Mouse (Mus musculus): ENCODE data around the gene Elovl4.

The Elovl4 gene

DNA sequence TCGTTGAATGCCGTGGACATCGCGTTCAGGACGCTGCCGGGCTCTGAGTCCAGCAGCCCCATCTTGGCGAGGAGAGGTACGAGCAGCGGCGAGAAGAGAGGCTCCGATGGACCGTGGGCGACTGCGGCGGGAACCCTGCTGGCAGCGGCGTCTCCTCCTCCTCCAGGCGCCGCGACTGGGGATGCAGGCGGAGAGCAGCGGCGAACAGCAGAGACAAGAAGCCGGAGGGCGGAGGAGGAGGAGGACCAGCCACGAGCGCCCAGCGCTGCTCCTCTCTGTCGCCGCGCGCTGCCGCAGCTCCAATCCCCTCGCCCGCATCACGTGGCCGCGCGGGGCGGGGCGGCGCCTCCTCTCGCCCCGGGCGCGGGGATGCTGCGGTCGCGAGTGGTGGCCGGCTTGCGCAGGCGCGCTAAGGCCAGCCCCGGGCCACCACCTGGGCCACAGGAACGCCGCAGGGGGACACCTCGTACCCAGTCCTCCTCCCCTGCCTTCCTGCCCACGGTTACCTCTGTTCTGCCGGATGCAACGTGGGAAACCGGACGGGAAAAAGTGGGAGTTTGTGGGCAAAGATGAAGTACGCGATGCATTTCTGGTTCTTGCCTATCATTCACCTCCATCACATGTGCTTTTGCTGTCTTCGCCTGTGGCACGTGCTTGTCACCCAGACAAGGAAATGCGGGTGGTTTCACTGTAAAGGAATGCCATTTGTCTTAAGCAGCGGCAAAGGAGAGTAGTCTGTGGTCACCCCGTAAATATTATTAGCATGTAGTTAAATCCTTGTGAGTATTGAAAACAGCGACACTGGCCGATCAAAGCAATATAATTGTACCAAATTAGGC, at the start of gene Elovl4:
TSS of gene Elovl4 (minus strand) at position 301 of the 839 bp plus-strand sequence.
- peak; percentile 88 for DNase-seq

GRCm38 (mm10) chr9:83852464-83852863, 46.4 kb upstream of the Elovl4 start:
- no peak for DNase-seq

GRCm38 (mm10) chr9:83834748-83835313, 28.8 kb upstream of the Elovl4 start:
- no peak for DNase-seq

DNA sequence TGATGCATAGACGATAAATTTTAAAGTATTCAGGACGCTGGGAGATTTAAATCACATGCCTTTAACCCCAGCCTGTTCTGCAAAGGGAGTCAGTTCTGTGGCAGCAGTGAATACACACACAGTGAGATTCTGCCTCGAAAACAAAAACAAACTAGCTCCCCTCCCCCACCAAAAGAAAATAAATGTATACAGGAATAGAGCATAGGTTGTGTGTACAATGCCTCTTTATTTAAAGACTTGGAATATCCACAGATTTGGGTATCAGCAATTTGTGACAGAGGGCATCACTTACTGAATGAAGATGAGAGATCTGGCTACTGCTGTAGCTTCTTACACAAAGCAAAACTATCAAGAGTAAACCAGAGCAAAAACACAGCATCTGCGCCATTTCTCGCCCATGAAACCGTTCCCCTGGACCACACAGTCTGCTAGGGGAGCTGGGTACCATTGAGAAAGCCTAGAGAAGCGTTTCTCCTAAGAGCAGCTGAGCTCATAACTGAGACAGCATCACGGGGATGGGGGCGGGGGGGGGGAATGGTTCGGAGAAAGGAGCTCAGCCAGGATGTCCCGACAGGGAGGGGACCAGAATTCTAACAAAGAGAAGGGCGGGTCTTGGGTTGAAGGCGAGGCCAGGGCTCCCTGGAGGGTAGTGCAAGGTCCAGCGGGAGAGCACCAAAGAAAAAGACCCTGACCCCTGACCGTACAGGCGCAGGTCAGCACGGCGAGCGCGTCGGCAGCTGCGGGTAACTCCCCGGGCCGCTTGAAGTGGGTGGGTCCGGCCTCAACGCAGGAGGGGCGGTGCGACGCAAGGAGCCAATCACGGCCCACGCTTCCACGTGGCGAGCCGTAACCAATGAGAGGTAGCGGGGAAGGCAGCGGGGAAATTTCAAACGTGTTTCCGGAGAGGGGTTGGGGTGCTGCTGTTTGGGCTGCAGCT, 28.0 kb upstream of the Elovl4 start, which contains the start of gene Ttk:
TSS of gene Ttk (plus strand) at position 879 of the 937 bp plus-strand sequence.
- peak; percentile 86 for DNase-seq

DNA sequence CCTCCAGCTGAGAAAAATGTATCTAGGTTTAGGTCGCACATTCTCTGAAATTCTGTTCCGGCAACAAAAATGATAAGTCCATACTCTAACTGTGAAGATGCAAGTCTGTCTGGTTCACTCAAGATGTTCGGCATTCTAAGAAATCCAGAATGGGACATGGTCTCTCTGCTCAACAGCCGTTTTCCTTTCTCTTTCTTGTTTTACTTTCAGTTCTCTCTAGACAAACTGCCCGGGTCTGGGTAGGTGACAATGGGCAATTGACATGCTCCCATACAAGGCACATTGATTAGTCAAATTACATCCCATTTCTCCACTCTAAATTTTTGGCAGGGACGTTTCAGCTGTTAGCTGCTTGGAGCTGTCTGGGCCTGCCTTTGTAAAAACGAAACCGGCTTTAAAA, 25.1 kb upstream of the Elovl4 start:
- DNase-seq = no peak

DNA sequence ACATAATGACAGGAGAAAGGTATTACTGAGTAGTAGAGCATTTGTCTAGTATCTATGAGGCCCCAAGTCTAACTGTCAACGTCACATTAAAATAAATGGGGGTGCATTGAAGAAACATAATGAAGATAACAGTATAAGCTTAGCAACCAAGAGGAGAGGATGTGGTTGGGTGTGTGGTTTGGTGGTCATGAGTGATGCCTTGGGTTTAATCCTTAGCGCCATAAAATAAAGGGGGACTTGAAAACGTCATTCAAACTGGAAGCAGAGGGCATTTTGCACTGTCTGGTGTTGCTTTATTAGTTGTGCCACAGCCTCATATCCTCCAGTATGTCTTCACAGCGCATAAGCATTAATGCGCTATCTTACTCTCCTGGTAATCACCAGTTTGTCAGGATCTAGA, 23.8 kb upstream of the Elovl4 start:
- no peak for DNase-seq

- DNase-seq = no peak
Measured at GRCm38 (mm10) chr9:83822925-83823324, 16.8 kb upstream of the Elovl4 start.

DNA sequence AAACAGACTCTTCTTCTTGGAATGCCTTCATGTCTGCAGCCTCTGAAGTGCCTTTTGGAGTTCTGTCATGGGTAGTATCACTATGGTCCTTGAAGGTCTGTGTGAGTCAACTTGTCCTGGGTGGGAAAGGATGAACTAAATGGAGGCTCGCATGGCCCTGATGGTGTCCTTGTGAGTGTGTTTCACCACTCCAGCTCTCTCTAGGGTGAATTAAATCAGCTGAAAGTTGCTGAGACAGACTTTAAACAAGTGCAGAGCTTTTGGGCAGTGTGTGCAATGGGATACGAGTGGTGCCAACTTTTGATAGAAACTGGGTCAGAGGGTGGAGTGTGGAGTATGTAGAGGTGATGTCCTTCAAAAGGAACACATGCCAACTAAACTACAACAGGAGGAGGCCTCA, 14.9 kb upstream of the Elovl4 start:
- no peak for DNase-seq

DNA sequence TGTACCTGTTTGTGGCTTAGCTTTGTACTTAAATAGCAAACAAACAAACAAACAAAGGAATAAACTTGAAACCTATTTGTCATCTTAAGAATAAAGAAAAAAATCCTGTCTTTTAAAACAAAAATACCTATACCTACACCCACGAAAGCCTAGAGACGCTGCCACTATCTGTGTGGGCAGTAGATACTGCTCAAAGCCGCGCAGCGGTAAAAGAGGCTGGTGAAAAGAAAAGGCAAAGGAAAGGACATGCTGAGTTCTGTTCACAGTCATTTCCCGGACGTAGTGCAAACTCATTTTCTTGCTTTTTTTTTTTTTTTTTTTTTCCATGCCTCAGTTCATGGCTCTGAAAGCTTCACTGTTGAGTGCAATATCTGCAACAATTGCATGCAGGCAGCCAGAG, 13.1 kb upstream of the Elovl4 start:
- no peak for DNase-seq

DNA sequence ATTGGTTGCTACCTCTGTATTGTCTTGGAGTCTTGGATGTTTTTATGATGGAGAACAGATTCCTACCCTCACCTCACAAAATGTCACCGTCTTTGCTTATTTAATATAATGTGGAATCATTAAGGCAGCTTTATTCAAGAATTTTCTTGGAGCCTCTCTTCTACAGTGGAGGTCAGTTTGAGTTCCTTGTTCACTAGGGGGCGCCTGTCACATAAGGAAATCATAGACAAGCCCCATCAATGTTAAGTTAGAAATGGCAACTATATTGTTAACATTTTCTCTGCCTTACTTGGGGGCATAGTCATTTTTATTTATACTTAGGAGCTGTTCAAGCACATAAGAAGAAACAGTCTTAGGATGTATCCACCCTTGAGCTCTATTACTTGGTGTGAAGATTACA, 1.5 kb upstream of the Elovl4 start:
- peak; percentile 44 for DNase-seq

GRCm38 (mm10) chr9:83805164-83805976, 707 bp downstream of the Elovl4 start:
- peak; percentile 29 for DNase-seq

GRCm38 (mm10) chr9:83804341-83804740, 1.7 kb downstream of the Elovl4 start:
- peak; percentile 12 for DNase-seq

DNA sequence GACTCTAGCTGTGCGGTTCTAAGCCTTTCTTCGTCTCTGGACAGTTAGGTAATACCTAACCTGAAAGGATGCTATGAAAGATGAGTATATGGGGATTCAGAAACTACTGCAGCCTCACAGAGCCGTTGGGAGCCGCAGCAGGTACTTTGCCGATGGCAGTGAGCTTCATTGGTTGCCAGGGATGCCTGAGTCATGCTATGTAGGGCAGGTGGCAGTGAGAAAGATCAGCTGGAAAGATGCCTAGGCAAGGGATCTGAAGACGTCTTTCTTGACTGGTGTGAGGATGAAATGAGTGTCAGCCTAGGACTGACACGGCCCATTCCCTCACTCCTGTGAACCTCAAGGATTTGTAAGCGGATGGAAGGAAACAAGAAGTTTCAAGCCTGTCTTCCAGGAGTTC, 8.2 kb downstream of the Elovl4 start:
- DNase-seq = peak; percentile 38

DNA sequence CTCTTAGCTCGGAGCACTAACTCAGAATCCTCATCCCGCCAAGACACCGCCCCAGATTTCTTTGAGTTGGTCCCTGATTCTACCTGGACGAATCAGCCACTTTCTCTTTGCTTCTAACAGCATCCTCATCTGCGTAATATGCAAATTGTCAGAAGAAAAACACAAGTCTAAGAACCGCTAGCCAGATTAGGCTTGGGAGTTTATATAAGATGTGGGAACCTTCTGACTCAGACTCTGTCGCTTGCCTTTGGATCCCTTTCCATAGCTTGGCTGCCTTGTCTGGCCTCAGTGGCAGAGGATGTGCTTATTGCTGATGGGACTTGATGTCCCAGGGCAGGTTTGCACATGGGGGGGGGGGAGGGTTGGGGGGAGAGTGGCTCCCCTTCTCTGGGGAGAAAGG, 9.2 kb downstream of the Elovl4 start:
- no peak for DNase-seq

DNA sequence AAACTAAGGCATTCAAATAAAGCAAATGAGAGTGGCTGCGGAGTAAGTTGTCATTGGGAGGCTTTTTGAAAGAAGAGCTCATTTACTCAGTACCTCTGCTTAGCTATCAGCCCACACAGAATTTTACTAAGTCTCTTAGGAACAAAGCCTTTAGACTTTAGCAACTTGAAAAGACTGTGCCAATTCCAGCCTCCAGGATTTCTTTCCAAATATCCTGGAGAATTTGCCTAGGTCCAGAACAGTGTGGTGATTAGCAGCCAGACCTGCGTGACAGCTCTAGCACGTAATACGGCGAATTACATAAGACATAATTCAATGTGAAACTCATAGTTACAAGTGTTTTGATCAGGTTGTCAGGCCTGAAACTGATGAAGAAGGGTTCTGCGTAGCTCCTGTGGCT, 16.8 kb downstream of the Elovl4 start:
- no peak for DNase-seq

GRCm38 (mm10) chr9:83785501-83785900, 20.6 kb downstream of the Elovl4 start:
- no peak for DNase-seq

GRCm38 (mm10) chr9:83778317-83778960, 27.6 kb downstream of the Elovl4 start:
- DNase-seq = no peak

GRCm38 (mm10) chr9:83761318-83761717, 44.8 kb downstream of the Elovl4 start:
- DNase-seq = no peak

DNA sequence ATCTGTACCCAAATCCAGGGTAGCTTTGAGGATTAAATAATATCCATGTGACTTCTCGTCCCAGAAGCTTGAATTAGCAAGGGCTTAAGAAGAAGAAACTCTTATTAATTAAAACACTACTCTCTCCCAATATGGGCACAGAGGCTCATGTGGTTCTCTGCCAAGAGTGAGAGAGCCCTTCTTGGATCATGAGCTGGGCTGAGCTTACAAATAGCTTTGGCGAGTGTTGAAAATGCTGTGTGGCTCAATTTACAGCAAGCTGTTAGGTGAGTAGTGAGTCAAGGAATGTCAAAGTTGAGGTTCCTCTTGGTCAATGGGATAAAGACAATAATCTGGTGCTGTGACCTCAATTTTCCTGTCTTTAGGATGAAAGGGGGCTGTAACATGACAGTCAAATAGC, 74.2 kb downstream of the Elovl4 start:
- DNase-seq = no peak

GRCm38 (mm10) chr9:83730836-83731235, 75.2 kb downstream of the Elovl4 start:
- no peak for DNase-seq

Measured in cerebellum, adult 11 months (tissue).